Mouse (Mus musculus) small intestine, adult 2 months (tissue): ENCODE measurements around the gene Fn1.

ENCODE experiments used
- CTCF ChIP-seq: fragments of 200-500 bp; IDR thresholded peaks from 2 replicates; pipeline ENCODE4 v1.5.1; 2012; ENCODE audit warnings: low read depth, mild to moderate bottlenecking, control low read depth, inconsistent platforms, low read length, moderate library complexity, mixed read lengths; ENCODE audit not compliant: insufficient replicate concordance, insufficient read length; ENCODE audit errors: extremely low read depth
- POLR2A ChIP-seq: fragments of 200-500 bp; IDR thresholded peaks from 2 replicates; pipeline ENCODE4 v1.6.1; 2012; ENCODE audit warnings: low read depth, mild to moderate bottlenecking, control low read depth, inconsistent platforms, low read length, moderate library complexity

DNA sequence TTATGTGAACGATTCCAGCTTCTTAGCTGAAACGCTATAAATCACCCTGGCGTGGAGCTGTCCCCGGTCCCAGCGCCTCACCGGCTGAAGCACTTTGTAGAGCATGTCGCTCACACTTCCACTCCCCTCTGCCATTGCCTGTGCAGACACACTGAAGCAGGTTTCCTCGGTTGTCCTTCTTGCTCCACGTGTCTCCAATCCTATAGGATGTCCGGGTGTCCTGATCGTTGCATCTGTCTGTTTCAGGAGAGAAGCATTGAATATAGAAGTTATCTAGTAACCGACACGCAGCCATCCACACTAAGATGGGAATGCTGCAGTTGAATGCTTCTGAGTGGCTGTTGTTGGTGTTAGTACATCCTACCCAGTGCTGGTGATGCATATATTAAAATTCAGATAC lies 7.5 kb downstream of the Fn1 start:
- TF ChIP-seq CTCF = no peak
- TF ChIP-seq POLR2A = no peak
